Mouse (Mus musculus) brain, embryonic 14.5 days (tissue): ENCODE results near the gene AU021092. TPM values are rescaled to one million over a fixed set of nuclear protein-coding genes. Genes with fewer than 3 reads are reported as not detected.
A peak's percentile ranks its signal among the peaks of the same experiment; 100 is the strongest.
"Not testable (repeated sequence)": the region's sequence is repeated elsewhere in the genome, so short reads cannot be mapped to it uniquely, and the experiment has no call there.

ENCODE experiments used
- DNase-seq: peaks from one replicate; pipeline ENCODE4 v3.0.0-alpha.2; 2011; ENCODE audit warnings: low read depth
- CTCF ChIP-seq: fragments of 200-500 bp; IDR thresholded peaks from 2 replicates; pipeline ENCODE4 v1.5.1; 2012; ENCODE audit warnings: inconsistent platforms, mild to moderate bottlenecking, moderate library complexity, borderline replicate concordance; ENCODE audit not compliant: insufficient read depth, insufficient read length; ENCODE audit errors: extremely low read depth
- POLR2A ChIP-seq: fragments of 200-500 bp; IDR thresholded peaks from 2 replicates; pipeline ENCODE4 v1.6.1; 2012; ENCODE audit warnings: mild to moderate bottlenecking, inconsistent platforms, borderline replicate concordance; ENCODE audit not compliant: poor library complexity, insufficient read depth, insufficient read length, severe bottlenecking; ENCODE audit errors: extremely low read depth
- polyA plus RNA-seq: library from polyadenylated mRNA; depleted of rRNA; stranded (reverse); fragments of >200 nt; gene quantifications from 2 replicates; pipeline ENCODE4 v1.2.3, GENCODE M21; 2012

AU021092 gene
- polyA plus RNA-seq, 1 experiment: 14.9 TPM

DNA sequence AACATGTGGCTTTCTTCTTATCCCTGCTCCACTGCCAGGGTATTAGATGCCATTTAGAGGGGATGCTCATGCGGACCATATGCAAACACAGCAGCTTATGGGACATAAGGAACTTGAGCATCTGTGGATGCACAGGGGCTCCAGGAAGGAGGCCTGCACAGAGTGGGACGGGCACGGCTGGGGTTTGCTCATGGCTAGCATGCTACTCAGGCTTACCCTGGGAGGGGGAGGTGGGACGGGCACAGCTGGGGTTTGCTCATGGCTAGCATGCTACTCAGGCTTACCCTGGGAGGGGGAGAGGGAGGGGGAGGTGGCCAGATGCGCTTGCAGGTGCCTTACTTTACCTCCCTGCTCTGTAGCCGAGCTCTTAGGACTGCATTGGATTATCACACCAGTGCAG is 20.8 kb upstream of the AU021092 start:
- TF ChIP-seq CTCF (no peak), POLR2A (no peak)
- no peak for DNase-seq

DNA sequence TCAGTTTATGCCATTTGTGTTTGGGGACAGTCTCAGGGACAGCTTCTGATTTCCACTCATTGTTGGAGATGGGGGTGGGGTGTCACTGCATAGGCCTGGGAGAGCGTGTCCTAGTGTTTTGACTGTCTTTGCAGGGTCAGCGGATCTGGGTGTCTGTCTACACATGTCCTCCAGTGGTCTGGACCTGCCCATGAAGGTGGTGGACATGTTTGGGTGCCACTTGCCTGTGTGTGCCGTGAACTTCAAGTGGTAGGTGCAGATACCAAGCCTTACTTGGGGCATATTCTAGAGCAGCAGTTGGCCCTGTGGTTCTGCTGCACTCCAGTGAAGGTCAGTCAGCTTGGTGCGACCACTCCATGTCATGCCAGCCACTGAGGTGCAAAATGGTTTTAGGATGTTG is 20.3 kb upstream of the AU021092 start:
- TF ChIP-seq POLR2A (no peak), CTCF (no peak)
- no peak for DNase-seq

DNA sequence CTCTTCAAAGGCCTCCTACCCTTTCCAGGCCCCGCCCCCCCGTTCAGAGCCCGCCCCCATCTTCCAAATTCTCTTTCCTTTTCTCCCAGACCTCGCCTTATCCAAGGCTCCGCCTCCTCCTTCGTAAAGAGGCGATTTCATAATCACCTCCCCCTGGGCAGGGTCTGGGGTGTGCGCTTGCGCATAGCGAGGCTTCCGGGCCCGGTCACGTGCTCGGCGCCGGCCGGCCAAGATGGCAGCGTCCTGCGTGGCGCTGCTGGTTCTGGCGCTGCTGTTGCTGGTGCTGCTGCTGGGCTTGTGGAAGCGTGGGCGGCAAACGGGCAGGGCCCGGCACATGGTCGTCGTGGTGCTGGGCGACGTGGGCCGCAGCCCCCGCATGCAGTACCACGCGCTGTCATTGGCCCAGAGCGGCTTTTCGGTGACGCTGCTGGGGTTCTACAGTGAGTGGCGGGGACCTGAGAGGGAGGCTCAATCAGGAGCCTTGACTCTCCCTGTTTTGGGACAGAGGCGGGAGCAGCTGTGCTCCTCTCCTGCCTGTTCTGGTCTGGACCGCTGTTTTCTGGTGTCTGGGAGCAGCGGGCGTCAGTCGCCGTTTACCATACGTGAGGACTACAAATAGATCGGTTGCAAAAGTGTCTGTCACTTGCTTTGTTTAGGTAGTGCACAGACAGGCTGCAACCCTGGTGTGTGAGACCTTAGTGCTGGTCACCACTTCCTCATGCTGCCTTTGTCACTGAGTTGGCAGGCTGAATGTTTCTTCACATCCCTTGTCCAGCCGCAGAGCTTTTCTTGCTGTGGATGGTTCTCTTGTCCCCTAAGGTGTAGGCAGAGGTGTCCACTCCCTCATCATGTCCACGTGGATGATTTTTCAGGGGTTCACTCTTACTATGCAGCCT is 11.6 kb upstream of the AU021092 start, which contains the start of gene Alg1:
TSS of gene Alg1 (plus strand) at position 204 of the 896 bp plus-strand sequence.
- no peak for TF ChIP-seq CTCF
- TF ChIP-seq POLR2A: peak; percentile 100
- DNase-seq: peak; percentile 97

DNA sequence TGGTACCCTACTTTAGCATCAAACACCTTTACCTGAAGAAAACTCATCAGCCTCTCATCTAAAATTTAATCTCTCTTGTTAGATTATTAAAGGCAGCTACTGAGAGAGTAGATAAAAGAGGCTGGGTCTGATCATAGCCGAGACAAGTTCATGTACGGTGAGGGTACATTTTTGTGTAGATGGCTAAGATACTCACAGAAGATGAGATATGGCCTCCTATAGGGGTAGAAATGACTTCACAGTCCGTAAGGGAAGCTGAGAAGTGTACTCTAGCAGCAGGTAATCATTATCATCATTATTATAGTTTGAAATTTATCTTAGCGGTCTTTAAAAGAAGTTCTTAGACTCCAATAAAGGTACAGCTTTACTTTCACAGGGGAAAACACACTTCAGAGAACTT is 10.9 kb upstream of the AU021092 start:
- TF ChIP-seq POLR2A (no peak), CTCF (no peak)
- no peak for DNase-seq

DNA sequence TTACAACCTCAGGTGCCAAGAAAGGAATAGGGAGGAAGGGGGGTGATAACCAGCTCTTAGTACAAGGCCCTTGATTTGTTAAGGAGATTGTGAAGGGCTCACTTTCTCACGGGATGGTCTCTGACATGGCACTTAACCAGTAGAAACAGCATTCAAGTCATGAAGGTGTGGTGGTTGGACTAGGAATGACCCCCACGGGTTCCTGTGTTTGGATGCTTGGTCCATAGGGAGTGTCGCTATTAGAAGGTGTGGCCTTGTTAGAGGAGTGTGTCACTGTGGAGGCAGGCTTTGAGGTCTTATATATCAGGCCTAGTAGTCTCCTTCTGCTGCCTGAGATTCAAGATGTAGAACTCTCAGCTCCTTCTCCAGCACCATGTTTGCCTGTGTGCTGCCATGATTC is 6.0 kb upstream of the AU021092 start:
- not testable (repeated sequence) for DNase-seq

DNA sequence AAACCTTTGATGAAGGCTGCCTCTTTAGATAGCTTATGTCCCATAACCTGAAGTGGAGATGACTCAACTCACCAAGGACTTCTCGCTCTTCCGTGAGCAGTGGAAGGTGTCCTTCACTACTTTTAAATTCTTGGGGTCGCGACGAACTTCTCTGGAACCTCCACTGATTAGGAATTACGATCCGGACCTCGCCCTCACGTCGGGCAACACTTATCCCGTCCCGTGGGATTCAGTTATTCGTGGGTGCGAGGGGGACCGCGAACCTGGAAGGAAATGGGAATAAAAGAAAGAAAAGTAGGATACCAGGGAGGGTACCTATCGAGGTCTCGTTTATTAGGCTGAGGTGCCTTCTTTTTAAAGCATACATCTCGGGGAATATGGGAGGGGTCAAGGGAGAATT is 5.4 kb upstream of the AU021092 start:
- DNase-seq: not testable (repeated sequence)

DNA sequence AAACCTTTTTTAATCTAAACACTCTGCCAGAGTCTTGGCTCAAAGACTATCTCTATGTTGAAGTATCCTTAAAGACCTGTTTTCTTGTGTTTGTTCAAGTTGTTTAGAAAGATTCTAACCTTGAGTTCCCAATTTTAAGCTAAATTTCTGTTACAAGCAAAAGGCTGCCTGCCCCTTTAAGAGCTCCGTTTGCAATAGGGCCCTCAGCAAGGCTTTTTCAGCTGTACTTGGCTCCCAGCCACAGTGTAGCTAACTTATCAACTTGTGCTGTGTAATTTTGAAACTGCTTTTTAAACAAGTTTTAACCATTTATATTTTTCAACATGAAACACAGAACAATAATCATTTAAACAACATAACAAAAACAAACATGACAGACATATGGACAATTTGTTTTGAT is 4.4 kb upstream of the AU021092 start:
- DNase-seq: not testable (repeated sequence)

DNA sequence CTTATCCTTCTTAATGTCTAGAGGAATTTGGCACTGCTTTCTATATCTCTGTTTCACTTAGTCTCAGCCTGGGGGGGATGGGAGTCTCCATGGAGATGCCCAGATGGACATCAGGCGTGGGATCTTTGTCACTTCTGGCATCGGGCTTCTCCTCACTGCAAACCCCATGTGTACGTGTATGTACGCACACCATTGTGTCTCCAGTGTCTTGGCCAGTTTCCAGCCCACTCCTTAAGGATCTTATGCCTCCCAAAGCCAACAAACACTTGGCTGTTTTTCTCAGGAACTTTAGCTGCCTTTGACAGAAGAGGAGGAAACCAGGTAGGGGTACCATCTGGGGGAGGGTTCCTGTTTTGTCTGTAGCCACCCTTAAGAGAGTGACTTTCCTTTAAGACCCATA is 696 bp downstream of the AU021092 start:
- peak; percentile 7 for DNase-seq
- TF ChIP-seq POLR2A: no peak
- no peak for TF ChIP-seq CTCF

DNA sequence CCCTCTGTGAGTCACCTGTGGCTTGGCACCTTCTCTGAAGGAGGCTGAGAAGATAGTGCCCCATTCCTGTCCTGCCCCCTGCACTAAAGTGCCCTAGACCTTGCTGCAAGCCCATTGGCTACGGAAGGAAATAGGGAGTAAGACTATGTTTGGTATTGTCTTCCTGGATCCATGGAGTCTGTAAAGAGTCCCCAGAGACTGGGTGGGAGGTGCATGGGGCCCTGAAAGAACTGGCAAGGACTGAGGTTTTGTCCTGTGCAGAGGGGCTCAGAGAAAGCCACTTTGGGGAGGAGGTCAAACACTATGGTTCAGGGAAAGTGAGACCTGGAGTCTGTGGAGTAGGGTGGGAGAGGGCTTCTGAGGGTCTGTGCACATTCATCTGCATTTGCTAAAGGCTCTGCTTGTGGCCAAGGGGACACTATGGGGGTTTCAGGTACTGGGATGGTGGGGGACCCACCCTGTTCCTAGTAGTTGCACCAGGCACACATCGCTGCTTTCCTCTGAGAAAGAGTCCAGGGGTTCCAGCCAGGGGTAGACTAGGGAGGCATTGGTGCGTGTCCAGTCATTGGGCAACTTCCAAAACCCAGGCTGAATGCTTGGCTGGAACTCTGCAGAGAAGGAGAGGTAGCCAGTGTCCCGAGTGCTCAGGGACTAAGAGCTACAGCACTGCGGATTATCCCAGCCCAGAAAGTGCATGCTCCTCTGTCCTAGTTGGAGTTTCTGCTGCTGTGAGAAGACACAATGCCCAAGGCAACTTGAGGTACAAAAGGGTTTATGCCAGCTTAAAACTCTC is 4.6 kb downstream of the AU021092 start:
- no peak for DNase-seq

DNA sequence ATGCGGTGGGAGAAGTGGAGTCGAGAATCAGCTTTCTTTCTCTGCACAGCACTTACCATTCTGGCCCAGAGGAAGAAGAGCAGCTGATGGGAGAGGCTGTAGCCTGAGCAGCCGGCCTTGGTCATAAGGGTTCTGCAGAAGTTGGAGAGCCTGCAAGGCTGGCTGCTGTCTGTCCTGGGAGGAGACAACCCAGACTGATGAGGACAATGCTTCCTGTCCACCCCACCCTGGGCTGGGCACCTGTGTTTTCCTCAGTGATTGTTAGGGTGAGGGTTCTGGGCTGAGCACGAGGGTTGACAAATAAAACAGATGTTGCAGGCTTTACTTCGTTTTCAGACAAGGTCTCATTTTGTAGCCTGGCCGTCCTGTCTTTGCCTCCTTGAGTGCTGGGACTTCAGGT is 5.4 kb downstream of the AU021092 start:
- TF ChIP-seq POLR2A (no peak), CTCF (no peak)
- no peak for DNase-seq

More for the DNA sequence above, 4.6 kb downstream of the AU021092 start:
- TF ChIP-seq CTCF (no peak), POLR2A (no peak)

DNA sequence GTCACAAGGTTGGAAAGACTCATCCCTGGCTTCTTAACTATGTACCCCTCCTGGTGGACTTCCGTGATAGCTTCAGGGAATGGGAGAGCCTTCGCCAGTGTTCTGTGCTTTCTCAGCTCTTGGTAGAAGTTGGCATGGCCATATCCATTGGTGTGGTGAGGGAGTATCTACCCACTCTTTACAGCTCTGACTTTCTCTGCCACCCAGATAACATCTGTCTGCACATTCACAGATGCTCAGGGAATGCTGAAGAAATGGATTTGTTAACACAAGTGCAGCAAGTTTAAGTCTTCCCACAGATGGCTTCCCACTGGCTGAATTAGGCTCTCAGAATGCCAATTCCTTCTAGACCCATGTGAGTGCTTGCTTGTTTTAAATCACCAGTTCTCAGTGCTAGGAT is 8.0 kb downstream of the AU021092 start:
- TF ChIP-seq CTCF: no peak
- no peak for TF ChIP-seq POLR2A
- DNase-seq: no peak

DNA sequence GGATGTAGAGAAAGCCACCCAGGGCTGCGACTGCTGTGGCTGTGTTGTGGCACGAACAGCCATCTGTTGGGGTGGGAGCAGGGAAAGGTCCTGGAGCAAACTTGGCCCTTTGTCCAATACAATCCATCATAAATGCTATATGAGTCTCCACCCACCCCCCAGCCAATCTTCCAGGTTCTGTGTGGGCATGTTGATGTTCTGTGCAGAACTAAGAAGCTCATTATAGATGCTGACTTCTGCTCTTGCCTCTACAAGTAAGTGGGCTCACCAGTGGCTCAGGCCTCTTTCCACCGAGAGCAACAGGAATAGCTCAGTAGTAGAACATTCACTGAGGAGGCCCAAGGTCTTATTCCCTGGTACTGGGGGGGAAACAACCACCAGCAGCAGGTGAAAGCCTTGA is 9.9 kb downstream of the AU021092 start:
- TF ChIP-seq CTCF (no peak), POLR2A (no peak)
- no peak for DNase-seq

DNA sequence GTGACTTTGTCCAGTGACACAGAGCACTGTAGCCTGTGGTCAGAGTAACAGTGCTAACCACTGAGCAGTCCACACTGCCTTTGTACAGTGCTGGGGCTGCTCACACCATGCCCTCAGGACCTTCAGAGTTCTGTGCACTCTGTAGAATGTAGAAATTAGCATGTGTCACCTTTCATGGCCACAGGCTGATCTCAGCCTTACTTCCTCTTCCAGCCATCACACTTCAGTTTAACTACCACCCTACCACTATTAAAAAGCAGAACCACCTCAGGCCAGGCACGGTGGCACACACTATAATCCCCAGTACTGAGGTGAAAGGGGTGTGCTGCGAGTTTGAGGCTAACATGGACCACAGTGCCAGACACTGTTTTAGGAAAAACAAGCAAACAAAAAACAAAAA is 11.7 kb downstream of the AU021092 start:
- no peak for DNase-seq
- no peak for TF ChIP-seq CTCF
- TF ChIP-seq POLR2A: no peak

DNA sequence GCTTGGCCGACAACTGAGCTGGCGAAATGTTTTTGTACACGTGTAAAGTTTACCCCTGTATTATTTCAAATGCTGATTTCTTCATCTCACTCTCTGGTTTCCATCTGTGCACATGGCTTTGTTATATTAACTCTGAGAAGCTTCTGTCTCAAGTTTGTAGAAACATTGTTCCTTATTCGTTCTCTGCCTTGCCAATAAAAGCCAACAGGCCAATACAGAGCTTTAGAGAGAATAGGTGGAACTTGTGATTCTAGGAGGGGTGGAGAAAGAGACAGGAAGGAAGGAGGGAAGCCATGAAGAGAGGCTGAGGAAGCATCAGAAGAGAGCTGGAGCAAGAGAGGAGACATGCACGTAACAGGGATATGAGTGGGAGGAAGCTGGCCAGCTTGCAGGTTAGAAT is 16.0 kb downstream of the AU021092 start:
- no peak for DNase-seq
- TF ChIP-seq CTCF: no peak
- TF ChIP-seq POLR2A: no peak
